Mouse (Mus musculus) mouse embryonic stem cell (cell line): ENCODE results near the gene Gstm3.

ENCODE experiments used
- in situ Hi-C, 2 experiments: fragments of 300-500 bp; cut with MboI; formaldehyde crosslinking; loops; 1 replicate in 1 of 2; 3 replicates in 1 of 2; pipeline ENCODE4 v1.14.3; 2019 to 2020; ENCODE audit warnings: low sequenced_read_pairs in 2 of 2, low pct_unique_long_range_greater_than_20kb in 1 of 2, mixed read lengths in 1 of 2; ENCODE audit not compliant: unreplicated experiment in 1 of 2

Gene Gstm3

DNA sequence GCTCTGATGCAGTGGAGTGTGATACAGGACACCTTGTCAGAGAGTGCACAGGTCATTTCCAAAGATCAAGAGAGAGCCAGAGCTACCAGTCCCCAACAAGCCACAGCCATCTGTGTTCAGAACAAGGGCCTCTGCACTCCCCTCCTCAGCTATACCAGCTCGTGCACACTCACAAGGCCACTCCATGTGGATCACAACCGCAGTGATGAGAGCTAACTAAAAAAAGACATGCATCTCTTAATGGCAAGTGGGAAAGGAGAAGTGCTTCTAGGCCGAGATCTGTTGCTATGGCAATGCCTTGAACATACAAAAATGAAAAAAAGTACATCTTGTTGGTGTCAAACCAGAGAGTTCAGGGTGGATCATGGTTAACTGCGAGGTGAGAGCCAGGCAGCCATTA is 29.3 kb downstream of the Gstm3 start:
- in situ Hi-C loops: loop anchor here in 1 of 2 experiments (10.0 kb wide), 1 partner anchor 125 kb away; no protein-coding TSS in a partner anchor

DNA sequence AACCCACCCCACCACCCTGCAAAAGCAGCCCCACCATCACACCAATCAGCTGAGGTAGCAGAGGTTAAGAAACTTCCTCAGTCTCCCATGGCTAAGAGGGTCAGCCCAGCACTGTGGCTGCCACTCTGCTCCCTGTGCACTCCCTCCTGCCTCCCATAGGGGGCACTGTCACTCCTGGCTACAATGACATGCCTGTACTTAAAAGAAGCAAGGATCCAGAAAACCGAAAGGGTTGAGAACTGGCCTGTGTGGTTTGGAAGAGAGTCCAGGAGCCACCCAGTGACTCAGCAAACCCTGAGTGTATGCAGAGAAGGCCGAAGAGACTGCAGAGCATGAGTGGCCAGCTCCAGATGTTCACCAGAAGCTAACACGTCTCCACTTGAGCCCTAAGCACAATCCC is 29.7 kb downstream of the Gstm3 start:
- in situ Hi-C loops: loop anchor here in 1 of 2 experiments (10.0 kb wide), 1 partner anchor 125 kb away; no protein-coding TSS in a partner anchor

DNA sequence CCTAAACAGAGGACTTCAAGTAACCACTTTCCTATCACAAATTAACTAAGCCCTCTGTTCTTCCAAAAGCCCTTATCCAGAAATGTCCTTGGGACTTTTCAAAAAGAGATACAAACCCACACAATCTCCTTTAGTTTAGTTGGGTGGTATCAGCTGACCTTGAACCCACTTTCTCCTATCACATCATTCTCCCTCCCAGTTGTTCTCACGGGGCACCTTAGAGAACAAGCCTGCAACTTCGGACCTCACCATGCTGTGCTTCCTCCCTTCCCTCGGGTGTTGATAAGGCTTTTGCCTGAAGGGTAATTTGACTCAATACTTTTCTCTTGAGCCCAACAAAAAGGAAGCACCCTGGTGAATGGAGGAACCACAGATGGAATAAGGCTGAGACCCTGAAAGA is 33.2 kb downstream of the Gstm3 start:
- in situ Hi-C loops: loop anchor here in 1 of 2 experiments (10.0 kb wide), 1 partner anchor 129 kb away; no protein-coding TSS in a partner anchor

DNA sequence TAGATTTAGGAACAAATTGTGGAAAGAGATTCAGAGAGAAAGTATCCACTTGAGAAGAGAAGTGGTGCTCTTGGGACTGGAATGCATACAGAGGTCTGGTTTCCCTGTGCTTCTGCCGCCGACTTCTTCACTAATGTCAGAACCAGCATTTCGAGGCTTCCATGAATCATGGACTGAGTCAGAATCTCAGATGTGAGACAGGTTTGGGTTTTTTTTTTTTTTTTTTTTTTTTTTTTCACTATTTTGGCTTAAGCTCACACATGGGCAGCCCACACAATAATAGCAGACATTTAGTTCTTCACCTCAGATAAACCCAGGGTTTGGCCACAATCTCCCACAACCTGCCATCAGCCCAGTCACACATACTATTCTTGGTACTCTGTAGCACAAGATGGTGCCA is 33.8 kb downstream of the Gstm3 start:
- in situ Hi-C loops: loop anchor here in 1 of 2 experiments (10.0 kb wide), 1 partner anchor 130 kb away; no protein-coding TSS in a partner anchor

DNA sequence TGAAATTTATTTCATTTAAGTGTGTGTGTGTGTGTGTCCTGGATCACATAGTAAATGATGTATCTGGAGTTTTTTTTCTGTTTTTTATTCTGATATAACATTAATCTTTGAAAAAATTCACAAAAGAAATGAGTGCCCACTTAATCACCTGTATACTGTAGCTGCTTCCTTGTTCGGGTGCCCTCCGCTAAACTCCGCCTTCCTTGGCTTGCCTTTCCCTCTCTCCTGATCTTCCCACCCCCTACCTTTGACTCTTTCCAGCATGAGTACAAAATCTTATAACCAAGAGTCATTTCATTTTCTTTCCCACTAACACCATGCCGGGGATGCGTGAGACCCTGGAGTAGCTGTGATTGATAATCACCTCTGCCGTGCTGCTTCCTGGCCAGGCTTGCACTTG is 37.0 kb downstream of the Gstm3 start:
- in situ Hi-C loops: loop anchor here in 1 of 2 experiments (10.0 kb wide), 1 partner anchor 133 kb away; no protein-coding TSS in a partner anchor

DNA sequence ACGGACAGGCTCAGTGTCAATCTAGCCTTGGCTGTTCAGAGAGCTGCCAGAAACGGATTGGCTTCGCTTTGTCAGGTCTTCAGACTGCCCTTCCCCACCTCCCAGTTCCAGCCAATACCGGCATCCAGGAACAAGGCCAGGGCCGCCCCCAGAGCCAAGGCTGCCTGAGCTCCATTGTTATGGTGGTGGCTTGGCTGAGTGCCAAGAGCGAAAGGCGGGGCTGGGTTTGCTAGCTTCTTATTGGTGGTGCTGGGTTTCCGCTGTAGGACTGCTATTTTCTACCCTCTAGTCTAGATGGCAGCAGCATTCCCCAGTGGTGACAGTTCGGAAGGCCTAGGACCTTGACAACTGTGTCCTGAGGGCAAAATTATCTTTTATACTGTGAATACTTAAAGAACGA is 37.4 kb downstream of the Gstm3 start, which contains the start of gene Gstm7:
Gene Gstm7 (minus strand): TSS at position 148 of the 400 bp plus-strand sequence.
- in situ Hi-C loops: loop anchor here in 1 of 2 experiments (10.0 kb wide), 1 partner anchor 133 kb away; no protein-coding TSS in a partner anchor

DNA sequence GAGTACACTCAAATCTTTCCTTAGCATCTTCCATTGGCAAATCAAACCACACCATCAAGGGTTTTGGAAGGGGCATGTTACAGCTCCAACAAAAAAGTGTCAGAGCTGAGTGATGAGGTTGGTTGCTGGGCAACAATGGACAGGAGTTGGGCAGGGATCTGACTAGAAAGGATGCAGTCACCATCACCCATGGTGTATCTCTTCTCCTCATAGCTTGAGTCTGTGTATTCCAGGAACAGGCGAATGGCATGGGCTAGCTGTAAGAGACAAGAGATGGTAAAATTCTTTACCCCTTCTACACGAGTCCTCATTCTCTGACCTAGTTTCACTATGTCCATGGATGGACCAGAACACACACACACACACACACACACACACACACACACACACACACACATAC is 37.9 kb downstream of the Gstm3 start:
- in situ Hi-C loops: loop anchor here in 1 of 2 experiments (10.0 kb wide), 1 partner anchor 134 kb away; no protein-coding TSS in a partner anchor

DNA sequence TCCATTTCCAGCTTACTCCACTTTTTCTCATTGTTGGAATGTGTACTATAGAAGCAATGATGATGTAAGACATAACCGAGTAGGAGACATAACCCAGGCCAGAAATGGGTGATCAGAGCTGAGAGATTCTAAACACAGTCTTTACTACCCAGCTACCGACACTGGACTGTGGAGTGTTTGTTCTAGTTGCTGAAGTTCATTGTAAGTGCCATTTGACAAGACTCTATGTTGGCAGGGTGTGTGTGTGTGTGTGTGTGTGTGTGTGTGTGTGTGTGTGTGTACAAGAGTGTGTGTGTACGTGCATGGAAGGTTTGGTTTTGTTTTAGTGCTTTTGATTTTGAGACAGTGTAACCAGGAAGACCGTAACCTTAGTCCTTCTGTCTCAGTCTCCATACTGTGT is 39.4 kb downstream of the Gstm3 start:
- in situ Hi-C loops: loop anchor here in 1 of 2 experiments (10.0 kb wide), 1 partner anchor 135 kb away; no protein-coding TSS in a partner anchor

DNA sequence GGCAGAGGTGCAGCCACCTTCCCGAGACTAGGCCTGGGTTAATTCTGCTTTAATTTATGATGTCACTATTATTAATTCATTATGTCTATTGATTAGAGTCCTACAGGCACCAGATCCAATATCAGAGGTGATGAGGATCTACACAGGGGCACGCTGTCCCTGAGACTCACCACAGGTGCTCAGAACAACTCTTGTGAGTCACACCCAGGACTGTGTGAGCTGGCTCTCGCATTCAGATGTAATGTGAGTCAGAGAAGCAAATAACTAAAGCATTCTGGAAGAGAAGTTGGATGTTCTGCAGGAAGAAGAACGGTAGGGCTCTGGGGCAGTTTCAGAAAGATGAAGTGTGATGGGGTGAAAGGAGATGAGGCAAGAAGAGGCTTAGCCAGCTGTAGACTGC is 39.8 kb downstream of the Gstm3 start:
- in situ Hi-C loops: no loop called here

DNA sequence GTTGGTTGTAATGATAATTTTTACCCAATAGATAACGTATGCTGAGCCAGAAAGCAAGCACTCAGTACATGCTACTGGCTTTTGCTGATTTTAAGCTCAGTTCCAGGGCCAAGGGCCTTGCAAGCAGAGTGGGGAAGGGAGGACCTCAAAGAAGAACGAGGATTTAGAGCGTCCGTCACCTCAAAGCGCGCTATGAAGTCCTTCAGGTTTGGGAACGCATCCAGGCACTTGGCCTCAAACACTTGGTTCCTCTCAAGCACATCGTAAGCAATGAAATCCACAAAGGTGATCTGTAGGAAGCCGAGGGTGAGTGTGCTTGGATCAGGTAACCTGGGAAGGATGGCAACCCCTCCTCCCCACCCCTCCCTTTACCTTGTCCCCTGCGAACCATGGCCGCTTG is 40.4 kb downstream of the Gstm3 start:
- in situ Hi-C loops: no loop called here

DNA sequence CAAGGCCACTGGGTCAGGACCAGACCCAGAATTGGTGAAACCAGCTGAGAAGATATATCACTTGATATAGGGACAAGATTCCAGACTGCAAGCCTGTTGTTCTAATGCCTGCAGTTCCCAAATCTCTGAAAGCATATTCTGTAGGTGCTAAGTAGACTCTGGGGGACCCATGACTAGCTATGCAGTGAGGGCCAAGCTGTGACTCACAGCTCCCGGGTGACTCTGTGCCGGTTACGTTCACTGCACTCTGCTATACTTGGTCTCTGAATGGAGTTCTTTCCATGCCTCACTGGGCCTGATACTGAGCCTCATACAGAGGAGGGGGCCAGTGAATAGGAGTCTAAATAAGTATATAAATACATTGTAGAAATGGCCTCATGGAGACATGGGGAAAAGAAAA is 41.2 kb downstream of the Gstm3 start:
- in situ Hi-C loops: no loop called here

DNA sequence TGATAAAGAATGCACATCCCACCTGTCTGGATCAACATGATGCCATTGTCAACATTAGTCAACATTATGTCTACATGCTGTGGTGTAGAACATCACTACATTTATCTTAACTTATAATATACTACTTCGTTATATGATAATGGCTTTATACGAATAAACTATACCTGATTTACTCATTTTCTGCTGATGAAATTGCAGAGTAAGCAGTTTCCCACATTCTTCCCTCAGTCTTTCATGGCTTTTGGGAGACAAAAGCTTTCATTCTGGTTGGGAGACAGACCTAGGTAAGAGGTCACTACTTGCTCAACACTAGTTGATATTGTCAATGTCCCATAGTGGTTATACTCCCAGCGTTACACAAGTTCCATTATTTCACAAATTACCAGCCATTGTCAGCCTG is 43.7 kb downstream of the Gstm3 start:
- in situ Hi-C loops: no loop called here

DNA sequence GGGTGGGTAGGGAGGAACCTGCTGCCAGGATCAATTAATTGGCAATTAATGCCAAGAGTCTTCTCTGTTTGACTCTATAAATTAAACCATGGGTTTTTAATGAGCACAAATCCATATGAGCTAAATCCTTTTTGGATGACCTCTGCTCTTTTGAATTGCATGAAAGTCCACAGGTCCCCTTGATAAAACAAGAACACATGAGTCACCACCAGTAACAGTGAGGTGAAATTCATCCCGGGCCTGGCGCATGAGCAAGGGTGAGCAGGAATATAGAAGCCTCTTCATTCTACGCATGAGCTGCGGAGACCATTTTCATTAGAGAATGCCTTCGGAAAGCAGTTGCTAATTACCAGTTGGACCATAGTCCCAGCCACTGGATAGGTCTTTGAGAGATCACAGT is 48.7 kb downstream of the Gstm3 start:
- in situ Hi-C loops: no loop called here

DNA sequence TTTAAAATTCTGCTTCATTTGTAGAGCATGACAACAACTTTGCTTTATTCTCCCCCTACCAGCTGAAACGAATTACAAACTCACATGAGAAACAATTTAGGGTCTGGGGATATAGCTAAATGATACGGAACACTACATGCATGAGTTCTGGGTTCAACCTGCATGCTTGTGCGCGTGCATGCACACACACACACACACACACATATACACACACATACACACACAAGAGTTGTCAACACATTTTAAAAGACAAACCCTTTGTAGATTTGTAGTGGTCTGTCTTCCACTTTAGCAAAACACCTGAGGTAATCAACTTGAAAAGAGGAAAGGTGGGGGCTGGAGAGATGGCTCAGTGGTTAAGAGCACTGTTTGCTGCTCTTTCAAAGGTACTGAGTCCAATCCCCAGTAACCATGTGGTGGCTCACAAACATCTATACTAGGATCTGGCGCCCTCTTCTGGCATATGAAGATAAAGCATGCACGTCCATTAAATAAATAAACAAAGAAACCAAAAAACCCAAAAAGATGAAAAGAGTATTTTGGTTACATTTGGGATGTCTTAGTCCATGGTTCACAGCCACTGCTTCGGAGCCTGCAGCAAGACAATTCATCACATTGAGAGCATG is 51.2 kb downstream of the Gstm3 start:
- in situ Hi-C loops: no loop called here

DNA sequence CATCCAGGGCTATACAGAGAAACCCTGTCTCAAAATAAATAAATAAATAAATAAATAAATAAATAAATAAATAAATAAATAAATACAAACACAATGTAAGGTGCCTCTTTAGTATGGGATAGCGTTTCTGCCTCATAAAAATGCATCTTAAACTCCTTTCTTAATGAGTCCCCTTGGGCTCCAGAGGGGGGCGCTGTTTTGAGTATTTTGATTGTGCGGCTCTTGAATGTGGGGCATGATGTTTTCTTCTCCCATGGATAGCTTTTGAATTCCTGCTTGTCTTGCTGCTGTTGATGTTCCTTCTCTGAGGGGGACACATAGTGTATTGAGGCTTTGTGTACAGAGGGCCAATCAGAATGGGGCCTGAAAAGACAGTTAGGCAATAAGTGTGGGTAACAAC is 52.0 kb downstream of the Gstm3 start:
- in situ Hi-C loops: no loop called here

DNA sequence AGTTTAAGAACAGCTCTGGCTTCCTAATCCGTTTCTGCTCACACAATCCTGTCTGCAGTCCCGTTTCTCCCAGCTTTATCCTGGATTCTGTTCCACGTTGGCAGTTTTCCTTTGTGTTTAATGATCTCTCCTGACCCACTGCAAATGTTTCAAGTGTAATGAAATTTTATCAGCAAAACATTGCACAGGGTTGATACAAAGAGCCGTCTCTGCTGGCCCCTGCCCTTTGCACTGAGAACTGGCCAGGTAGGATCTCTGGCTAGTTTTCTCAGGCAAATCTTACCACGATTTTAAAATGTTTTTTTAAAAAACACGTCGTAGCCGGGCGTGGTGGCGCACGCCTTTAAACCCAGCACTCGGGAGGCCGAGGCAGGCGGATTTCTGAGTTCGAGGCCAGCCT is 52.4 kb downstream of the Gstm3 start:
- in situ Hi-C loops: no loop called here
